Mouse (Mus musculus) thymus, postnatal 14 days (tissue): ENCODE measurements around the gene Ltbp4.

Experiments used
- DNase-seq: peaks from one replicate; pipeline ENCODE4 v3.0.0; 2021

Gene Ltbp4

DNA sequence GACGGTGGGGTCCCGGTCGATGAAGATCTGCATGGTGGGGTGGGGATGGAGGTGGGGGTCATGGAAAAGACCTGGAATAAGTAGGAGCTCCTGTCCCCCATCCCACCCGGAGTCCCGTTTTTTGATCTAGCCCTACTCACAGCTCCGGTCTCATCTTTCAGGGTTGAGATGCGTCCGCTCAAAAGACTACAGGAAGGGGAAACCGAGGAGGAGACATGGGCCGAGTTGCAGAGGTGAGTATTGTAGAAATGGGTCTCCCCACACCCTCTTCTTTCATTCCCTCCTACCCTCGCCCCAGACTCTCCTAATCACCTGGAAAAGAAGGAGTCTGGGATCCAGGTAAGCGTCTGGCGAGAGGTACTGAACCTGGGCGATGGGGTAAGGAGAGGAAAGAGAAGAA is 17.8 kb upstream of the Ltbp4 start:
- no peak for DNase-seq

DNA sequence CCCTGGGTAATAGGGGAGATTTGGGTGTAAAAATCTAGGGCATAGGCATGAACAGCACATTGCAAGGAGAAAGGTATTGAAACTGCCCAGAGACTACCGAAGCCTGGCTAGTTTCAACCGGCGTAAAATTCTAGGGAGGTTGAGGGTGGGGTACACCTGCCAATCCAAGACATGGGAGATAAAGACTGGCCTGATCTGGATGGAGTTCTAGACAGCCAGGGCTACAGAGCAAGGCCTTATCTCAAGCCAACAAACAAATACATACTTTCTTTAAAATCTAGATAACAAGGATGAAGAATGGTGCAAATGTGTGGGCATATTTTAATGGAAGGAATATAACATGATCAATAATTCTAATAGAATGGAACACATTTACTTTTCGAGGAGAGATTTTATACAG is 17.3 kb upstream of the Ltbp4 start:
- no peak for DNase-seq

DNA sequence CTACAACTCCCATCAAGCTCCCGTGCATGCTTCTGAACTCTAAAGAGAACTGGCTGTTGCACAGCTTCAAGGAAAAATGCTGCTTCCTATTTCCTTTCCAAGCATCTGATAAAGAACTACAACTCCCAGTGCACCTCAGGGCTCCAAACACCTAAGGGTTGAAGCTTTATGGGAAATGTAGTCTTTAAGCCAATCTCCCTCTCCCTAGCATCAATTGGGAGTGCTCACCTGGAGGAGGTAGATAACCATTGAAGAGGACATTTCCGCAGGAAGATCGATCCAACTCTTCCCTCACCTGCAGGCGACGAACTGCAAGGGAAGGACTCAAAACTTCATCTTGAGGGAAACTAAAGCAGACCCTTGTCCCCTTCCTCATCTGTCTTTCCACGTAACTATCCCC is 16.7 kb upstream of the Ltbp4 start:
- no peak for DNase-seq

DNA sequence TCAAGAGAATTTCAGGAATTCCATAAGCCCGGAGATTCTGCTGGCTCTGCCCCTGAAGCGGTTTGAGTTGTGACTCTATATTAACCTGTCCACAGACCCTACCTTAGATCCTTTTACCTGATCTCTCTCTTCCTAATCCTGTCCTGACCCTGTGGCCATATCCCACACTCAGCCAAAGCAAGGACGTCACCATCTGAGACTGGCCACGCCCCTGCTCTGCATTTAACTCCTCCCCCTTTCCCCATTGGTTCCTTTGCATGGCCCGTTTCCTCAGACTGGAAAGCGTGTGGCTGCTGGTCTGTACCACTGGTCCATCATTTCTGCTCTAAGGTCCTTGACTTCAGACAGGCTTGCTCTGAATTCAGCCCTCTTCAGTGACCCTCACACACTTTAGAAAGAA is 8.0 kb upstream of the Ltbp4 start:
- DNase-seq = no peak

DNA sequence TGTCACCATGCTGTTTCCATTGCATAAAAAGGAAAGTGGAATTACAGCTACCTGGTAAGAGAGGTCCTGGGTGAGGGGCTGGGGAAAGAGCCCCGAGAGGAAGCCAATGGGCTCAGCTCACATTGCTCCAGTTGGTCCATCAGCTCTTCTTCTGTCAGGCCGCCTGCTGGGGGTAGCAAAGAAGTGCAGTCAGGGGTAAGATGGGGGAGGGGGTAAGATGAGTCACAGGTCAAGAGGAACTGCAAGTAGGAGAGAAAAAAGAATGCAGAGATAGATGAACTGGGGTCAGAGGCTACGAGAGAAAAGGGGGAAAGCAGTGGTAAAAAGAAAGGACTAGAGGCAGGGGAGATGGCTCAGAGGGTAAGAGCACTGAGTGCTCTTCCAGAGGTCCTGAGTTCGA is 5.1 kb upstream of the Ltbp4 start:
- no peak for DNase-seq

DNA sequence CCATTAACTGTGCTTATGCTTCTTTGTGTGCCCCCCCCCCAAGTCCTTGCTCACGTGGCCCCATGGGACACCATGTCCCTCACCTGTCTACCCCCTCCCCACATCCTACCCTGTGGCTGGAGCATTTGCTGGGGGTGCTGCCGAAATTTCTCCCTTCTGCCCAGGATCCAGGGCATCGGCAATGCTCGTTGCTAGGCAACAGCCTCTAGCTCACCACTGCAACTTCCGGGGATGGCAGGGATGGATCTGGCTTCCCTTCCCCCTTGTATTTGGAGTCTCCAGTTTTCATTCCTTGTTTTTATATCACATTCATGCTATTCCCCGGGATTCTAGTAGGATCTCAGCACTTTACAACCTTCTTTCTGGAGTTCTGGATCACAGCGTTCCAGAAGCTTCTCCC is 2.0 kb upstream of the Ltbp4 start:
- DNase-seq = no peak

DNA sequence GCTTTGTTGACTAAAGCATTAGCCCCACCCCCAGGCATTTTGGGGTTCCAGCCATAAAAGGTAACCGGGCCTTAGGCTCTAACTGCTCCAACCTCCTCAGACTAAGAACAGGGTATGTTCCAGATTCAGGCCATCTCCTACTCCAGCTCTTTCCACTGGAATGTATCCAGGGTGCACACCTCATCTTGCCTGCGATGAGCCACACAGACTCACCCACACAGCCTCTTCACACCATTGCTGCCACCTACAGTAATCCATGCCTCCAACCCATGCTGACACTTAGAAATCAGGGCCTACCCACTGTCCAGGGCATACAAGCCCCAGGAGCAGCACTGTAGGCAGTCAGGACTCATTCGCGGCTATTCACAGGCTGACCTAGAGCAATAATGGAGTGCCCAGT is 1.6 kb upstream of the Ltbp4 start:
- DNase-seq = no peak

DNA sequence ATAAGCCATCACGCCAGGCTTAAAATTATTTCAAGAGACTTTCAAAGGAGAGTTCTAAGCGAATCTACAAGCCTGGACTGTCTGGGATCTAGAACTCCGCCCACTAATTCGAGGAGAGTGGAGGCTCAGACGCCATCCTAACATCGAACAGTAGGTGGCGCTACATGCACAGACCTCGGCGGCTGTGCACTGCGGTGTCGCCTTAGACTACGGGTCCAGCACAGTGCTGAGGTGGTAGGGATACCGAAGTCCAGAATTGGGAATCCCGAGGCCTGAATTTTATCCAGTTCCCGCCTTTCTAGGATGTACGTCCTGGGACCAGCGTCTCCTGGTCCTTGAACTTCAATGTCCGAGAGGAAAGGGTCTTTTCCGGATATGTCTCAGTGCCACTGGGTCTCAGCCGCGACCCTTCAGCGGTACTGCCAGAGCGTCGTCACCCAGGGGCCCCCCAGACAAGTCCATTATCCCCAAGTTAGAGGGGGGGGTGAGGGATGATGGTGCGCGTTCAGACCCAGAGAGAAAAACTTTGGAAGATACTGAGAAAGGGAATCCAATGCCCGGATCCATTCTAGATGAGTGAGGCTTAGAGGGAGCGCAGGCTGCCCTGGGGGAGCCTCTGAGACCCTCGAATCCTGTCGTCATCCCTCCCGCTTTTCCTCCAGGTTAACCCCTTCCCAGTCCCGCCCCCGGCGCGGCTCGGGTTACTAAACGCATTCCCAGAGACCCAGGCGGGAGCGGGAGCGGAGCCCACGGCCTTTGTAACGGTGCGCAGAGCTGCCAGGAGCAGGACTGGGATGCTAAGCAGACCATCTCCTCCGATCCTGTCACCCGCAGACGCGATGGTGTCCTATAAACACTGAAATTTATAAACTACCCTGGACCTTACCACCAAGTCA is 1.3 kb downstream of the Ltbp4 start:
- peak; percentile 83 for DNase-seq

DNA sequence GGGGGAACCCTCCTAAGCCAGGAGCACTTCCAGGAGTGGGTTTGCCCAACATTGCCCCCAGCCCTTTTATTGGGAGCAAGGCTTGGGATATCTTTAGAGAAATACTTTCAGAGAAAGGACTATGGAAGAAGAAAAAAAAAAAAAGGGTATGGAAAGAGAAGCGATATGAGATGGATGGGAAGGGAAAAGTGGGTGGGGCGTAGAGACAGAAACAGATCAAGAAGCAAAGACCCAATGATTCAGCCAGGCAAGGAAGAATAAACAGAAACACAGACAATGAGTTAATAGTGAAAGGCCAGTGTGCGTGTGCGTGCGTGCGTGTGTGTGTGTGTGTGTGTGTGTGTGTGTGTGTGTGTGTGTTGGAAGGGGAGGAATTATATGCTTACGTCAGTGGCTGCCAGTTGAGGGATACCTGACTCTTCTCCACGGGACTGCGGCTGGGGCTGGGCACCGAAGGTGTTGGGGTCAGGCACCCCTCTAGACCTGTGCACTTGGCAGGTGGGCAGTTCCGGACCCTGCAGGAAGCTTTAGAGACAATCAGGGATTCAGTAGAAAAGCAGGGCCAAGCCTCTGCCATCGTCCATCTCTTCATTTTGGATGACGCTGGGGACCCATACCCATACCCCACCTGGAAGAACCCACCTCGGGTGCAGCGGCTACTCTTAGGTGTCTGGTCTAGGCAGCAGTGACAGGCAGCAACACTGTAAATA is 2.3 kb downstream of the Ltbp4 start:
- DNase-seq = no peak

DNA sequence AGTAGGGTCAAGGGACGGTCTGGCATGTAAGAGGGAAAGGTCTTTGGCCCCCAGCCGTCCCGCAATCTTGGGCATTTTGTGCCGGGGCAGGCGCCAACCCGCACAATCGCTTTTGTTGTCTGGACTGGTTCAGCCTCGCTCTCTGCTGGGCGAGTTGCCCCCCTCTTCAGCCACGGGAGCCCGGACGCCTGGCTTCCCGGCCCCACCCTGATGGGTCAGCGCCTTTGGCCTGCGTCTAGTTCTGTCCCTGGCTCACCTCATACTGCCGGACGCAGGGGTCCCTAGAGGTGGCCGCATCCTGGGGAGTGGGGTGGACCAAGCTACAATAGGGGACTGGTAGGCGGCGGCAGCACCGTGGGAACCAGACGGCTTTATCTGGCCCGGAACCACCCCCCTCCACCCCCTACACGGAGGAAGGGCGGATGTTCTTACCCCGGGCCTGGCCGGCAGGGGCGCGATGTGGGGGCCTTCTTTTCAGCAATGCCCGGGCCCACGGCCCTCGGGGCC is 3.0 kb downstream of the Ltbp4 start:
- DNase-seq = peak; percentile 38

DNA sequence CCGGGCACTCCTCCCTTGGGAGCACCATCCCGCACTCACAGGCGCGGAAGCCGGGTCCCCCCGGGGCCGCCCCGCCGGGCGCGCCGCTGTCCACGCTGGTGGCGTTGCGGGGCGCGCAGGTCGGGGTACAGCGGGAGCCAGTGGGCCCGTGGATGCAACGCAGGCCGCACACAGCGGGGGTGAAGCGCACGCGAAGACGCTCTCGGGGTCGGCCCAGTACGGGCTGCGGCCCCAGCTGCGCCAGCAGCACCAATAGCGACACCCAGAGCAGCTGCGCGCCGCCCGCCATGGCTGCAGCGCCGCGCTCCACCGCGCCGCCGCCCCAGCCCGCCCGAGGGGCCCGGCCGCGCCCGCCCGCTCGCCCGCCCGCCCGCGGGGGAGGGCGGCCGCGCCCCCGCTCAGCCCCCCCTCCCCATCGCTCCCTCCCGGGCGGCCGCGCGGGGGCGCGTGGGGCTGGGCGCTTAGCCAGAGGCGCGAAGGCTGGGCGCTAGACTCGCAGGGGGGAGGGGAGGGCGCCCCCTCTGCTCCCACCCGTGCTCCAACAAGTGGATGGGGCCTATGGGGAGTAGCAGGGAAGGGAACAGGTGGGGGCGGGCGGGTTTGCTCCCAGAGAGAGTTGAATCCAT is 4.1 kb downstream of the Ltbp4 start:
- DNase-seq = peak; percentile 31

DNA sequence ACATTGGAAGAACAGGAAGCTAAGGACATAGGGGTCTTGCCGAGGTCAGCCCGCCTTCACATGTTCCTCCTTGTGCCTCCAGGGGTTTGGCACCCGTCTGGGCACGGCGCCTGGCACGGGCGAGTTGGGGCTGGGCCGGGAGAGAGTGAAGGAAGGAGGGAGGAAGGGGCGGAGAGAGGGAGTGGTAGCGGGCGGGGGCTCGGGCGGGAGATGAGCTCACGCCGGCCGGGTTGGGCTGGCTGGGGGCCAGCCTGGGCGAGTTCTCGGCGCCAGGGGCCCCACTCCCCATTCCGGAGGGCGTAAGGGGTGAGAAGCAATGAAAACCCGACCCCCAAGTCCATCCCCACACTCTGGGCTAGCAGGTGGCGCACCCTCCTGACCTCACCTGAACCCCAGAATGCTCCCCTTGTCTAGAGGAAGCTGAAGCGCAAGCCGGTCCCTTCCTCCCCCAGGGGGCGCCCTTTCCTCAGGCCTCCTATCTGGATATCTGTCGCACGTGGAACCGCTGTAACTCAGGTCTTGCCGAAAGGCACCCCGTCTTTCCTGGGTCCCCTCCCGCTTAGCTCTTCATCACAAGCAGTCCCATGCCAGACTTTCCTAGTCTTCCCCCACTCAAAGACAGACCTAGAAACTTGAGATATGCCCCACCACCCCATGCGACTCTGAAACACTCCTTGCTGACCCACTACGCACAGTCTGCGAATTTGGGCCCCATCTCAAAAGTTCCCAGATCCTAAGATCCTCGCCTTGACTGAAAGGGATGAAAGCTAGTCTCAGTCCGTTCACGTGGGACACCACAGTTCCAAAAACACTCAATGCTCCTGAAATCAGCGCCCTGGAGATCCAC is 4.9 kb downstream of the Ltbp4 start:
- peak; percentile 94 for DNase-seq

DNA sequence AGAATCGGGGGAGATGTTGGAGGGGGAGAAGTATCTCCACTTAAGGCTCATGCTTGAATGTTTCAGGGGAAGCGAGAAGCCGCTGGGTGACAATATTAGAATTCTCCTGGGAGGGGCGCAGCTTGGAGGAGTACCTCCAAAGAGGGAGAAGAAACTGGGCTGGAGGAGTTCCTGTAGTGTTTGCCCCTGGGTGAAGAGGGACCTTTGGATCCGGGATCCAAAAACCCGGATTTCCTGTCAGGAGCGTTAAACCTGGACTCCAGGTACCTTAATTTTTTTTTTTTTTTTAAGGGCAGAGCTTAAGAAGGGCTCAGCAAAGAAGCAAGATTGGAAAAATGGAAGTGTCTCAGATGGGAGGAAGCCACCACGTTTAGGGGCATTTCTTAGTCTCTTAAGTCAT is 5.6 kb downstream of the Ltbp4 start:
- no peak for DNase-seq

DNA sequence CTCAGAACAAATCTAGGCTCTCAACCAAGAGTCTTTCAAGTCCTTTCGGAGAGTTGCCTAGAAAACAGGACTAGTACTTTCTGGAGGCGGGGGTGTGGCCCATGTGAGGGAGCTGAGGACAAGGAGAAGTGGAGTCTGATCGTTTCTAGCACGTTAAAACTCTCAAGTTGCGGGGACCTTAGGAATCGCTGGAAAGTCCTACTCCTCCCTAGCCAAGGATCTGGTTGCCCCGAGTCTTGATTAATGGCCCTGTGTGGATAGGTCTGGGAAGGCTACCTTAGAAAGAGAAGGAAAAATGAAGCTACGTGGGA is 6.0 kb downstream of the Ltbp4 start:
- DNase-seq = peak; percentile 18

DNA sequence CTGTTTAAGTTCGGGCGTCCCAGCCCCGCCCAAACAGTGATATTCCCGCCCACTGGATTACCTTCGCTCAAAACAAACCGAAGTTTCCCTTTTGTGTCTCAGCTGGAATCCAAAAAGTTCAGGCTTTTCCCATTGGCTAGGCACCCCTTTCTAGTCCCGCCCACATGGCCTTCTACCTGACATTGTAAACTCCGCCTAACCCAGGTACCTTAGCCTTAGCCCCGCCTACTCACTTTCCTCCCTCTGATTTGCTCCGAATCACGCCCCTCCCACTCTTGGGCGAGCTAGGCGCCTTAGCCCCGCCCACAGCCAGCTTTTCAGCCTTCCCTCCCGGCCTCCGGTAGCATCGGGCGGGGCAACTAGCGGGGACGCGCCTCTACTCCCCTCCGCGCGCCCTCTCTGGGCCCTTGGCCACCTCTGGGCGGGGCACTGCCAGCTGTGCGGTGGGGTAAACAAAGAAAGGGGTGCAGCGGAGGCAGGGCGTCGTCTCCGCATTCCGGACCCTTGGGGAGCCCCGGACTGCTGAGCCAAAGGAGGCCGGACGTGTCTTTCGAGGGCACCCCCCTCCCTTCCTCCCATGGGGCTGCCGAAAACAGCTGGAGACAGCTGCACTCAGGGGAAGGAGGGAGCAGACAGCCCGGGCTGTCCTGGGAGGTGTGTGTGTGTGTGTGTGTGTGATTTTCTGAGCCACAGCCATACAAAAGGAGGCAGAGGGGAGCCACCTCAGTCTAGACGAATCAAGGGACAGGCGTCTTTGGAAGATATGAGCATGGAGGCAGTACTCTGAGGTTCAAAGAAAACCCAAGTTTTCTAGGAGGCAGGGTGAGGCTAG is 6.6 kb downstream of the Ltbp4 start:
- peak; percentile 89 for DNase-seq

DNA sequence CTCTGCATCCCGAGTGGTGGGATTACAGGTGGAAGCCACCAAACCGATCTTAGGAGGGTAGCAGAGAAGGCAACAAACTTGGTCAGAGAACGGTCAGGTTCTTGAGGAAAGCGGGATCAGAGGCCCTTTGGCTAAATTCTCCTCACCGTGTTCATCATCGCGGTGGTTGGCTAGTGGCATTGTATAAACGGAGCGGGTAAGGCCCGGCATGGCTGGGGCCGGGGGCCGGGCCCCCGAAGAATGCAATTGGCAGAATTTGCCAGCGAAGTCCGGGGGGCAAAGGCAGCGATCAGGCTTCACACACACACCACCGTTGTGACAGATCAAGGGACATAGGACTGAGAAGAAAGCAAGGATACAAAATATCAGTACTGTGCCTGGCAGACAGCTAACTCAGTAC is 7.5 kb downstream of the Ltbp4 start:
- DNase-seq = no peak

DNA sequence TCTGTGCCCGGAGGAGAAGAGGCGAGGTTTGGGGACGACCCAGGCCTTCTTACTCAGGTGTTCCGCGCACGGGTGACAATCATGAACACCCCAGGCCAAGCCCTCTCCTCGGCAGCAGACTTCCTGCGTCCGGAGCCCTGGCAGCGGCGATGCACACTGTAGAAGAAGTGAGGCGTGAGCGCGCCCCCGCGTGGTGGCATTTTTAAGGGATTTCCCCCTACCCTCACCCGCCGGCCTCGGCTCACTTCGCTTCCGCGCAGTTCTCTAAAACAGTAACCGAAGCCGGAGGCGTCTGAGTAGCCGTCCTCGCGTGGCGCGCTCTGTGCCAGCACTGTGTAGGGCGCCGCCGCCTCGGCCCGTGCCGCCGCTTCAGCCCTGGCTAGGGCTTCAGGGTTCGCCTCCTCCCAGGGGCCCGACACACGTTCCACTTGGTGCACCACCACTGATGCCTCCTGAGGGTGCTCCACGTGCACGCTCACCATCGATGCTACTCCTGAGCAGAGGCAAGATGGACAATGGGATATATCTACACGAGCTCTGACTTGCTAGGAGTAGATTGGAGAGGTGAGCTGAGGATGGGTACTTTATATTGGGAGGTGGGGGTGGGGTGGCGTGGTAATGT is 8.1 kb downstream of the Ltbp4 start:
- peak; percentile 94 for DNase-seq

DNA sequence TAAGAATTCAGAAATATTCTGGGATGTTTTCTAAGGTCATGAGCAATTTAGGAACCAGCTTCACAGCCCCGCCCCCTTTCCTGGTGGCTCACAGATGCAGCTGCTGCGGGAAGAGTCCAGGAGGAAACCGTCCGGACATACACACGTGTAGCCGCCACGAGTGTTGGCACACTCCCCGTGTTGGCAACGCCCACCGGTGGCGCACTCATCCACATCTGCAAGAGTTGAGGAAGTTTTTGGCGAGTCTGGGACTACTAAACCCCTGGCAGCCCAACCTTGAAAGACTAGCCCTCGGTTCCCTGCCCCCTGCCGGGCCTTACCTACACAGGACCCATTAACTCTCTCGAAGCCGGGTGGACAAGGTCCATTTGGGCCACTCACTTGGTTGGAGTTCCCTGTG is 8.8 kb downstream of the Ltbp4 start:
- DNase-seq = no peak

DNA sequence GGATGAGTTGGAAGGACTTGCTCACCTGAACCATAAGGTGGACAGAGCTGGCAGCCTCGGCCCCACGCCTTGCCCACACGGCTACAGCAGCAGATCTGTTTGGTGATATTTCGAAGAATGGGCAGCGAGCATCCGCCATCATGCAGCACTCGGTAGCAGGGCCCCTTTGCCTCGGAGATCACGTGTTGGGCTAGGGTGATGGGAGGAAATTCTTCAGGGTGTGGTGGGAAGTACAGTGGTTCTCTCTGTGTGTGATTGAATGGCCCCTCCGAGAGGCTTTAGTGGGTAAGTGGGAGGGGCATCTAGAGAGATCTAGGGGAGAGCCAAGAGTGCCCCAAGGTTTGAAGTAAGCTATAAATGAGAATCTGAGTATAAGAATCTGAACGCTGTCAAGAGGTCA is 9.3 kb downstream of the Ltbp4 start:
- no peak for DNase-seq

DNA sequence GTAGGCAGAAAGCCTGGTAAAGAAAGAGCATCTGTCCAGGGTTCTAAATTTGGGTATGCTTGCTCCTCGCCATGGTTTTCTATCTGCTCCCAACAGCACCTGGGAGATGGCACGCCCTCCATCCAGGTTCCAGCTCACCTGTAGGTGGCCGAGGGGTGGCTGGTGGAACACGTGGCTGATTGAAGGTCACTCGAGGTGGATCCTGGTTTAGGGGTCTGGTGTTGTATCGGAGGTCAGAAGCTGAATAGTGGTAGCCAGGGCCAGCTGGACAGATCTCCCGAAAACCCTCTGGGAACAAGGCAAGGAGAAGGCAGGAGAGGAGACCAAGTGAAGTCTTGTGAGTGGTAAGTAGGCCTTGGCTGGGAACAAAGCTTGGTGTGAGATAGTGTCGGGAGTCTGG is 10.0 kb downstream of the Ltbp4 start:
- no peak for DNase-seq

DNA sequence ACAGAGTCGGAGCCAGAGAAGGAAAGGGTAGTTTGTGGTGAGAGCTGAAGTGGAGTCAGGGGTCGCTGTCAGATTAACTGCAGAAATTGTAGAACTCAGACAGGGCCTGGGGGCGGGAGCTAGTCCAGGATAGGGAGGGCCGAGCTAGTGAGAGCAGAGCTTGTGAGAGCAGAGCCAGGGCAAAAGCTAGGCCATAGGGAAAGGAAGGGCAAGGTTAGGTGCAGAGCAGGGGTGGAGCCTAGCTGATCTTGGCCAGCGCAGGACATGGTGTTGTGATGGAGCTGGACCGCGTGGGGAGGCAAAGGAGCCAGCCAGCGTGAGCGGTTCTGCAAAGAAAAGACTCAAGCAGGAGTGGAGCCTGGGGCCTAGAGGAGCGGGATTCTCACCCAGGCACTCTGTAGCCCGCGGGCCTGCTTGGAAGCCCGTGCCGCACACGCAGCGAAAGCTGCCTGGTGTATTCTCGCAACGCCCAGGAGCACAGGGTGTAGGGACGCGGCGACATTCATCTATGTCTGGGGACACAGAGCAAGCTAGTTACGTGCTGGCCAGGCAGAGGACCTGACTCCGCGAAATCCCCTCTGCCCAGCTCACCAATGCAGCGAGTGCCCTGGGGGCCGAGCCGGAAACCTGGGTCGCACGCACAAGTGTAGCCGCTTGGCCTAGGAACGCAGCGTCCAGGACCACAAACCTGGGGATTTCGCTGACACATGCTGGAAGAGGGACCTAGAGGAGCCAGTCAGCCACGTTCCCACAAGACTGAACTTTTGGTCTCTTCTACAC is 11.2 kb downstream of the Ltbp4 start:
- no peak for DNase-seq
